Mouse (Mus musculus) midbrain, embryonic 16.5 days (tissue): ENCODE data around the gene Adamts5. TPM values are rescaled to one million over a fixed set of nuclear protein-coding genes. Genes with fewer than 3 reads are reported as not detected.
A peak's percentile ranks its signal among the peaks of the same experiment; 100 is the strongest.

Source experiments
- ATAC-seq: fragments of 200-750 bp; cut with Nextera tagmentation; 2 replicates; pipeline ENCODE4 v1.8.0; 2017; ENCODE audit warnings: moderate TSS enrichment
- H3K27ac ChIP-seq: fragments of 300-500 bp; sonication (generic); 2 replicates; pipeline ENCODE4 v1.5.1; 2014; ENCODE audit warnings: mild to moderate bottlenecking, low read length, mixed read lengths
- H3K27me3 ChIP-seq: fragments of 300-500 bp; sonication (generic); 2 replicates; pipeline ENCODE4 v1.6.1; 2014; ENCODE audit warnings: low read depth, low read length, mixed read lengths; ENCODE audit not compliant: control insufficient read depth, insufficient read depth
- H3K36me3 ChIP-seq: fragments of 300-500 bp; sonication (generic); 2 replicates; pipeline ENCODE4 v1.6.1; 2014; ENCODE audit warnings: mild to moderate bottlenecking, low read length, moderate library complexity, mixed read lengths; ENCODE audit not compliant: control insufficient read depth, insufficient read depth
- H3K4me1 ChIP-seq: fragments of 300-500 bp; sonication (generic); 2 replicates; pipeline ENCODE4 v1.6.1; 2014; ENCODE audit warnings: mild to moderate bottlenecking, low read length, mixed read lengths; ENCODE audit not compliant: control insufficient read depth, insufficient read depth
- H3K4me2 ChIP-seq: fragments of 300-500 bp; sonication (generic); 2 replicates; pipeline ENCODE4 v1.6.1; 2014; ENCODE audit warnings: mild to moderate bottlenecking, low read length, mixed read lengths
- H3K4me3 ChIP-seq: fragments of 300-500 bp; sonication (generic); 2 replicates; pipeline ENCODE4 v1.5.1; 2014; ENCODE audit warnings: low read depth, mild to moderate bottlenecking, low read length, moderate library complexity, mixed read lengths
- H3K9ac ChIP-seq: fragments of 300-500 bp; sonication (generic); 2 replicates; pipeline ENCODE4 v1.6.1; 2014; ENCODE audit warnings: low read depth, low read length, mixed read lengths
- H3K9me3 ChIP-seq: fragments of 300-500 bp; sonication (generic); replicated peaks from 2 replicates; pipeline ENCODE4 v1.6.1; 2014; ENCODE audit warnings: mild to moderate bottlenecking, low read length, mixed read lengths; ENCODE audit not compliant: control insufficient read depth, poor library complexity, severe bottlenecking
- WGBS: fragments of 180-500 bp; shearing (Covaris S2); extraction: QIAGEN DNeasy Blood & Tissue Kit; methylation state at CpG from one replicate; pipeline ENCODE4 v1.1.7; 2014; 5-methylcytosine and 5-hydroxymethylcytosine counted together
- polyA plus RNA-seq: library from polyadenylated mRNA; unstranded; fragments of >200 nt; fragmentation: Nextera tagmentation; extraction: Ambion mirVana; gene quantifications from 2 replicates; pipeline ENCODE4 v1.2.1, GENCODE M21; 2015

Adamts5 gene
- polyA plus RNA-seq: 2.1 and 2.4 TPM in 2 replicates

- 6% methylated on average over 13 of the region's 13 CpGs for WGBS
- Histone ChIP-seq H3K27ac (peak within 1 kb of the TSS; percentile 70), H3K36me3 (no peaks in the 10 kb centered on the region), H3K9ac (peak within 1 kb of the TSS; percentile 75), H3K27me3 (no peaks in the 10 kb centered on the region; the same call in 1 of the 2 replicates), H3K9me3 (no peaks in the 10 kb centered on the region), H3K4me3 (peak within 1 kb of the TSS; percentile 73), H3K4me2 (peak within 1 kb of the TSS; percentile 95), H3K4me1 (peaks cover 9% of the 10 kb centered on the region)
- peak; percentile 14; the same call in 1 of the 2 replicates for ATAC-seq
Measured at GRCm38 (mm10) chr16:85901581-85901910, at the start of gene Adamts5. TSS of gene Adamts5 (minus strand) at chr16:85901828.

DNA sequence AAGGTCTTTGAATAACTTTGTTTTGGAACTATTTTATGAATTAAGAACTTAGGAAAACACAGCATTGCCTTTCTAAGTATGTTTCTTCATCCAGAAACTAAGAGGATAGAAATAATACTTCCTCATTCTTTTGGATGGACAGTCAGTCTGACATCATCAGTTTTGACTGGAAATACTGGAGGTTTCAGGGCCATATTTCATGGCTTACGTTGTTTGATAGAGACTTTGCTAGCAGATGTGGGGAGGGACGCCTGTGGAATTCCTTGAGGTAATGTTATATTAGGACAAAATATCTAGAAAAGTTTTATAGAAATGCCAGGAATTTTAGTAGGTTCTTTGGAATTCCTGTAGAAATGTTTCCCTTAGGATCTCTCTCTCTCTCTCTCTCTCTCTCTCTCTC is 48.7 kb upstream of the Adamts5 start:
- no peaks in the 10 kb centered on the region for H3K36me3 ChIP-seq
- 92% methylated on average over 2 of the region's 2 CpGs for WGBS
- H3K27me3 ChIP-seq: no peaks in the 10 kb centered on the region
- H3K4me1 ChIP-seq: no peaks in the 10 kb centered on the region
- H3K4me2 ChIP-seq: no peak overlapping the region
- H3K27ac ChIP-seq: no peak overlapping the region
- no peak for ATAC-seq
- H3K9me3 ChIP-seq: no peaks in the 10 kb centered on the region
- no peak overlapping the region for H3K9ac ChIP-seq
- H3K4me3 ChIP-seq: no peak overlapping the region

DNA sequence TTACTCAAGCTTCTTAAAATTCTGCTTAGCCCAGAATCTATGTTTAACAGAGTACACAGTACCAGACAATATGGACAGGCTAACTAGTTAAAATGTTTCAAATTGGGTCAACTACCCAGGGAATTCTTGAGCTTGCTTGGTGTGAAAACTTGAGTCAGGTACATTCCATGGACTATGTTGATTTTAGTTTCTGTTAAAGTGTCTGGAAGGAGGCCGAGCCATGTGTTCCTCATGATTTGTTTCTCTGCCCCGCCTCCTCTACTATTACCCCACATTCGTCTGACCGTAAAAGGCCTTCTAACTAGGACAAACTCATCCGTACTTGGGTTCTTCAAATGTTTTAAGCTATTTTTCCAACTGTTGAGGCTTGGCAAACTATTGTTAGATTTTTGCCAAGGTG is 24.4 kb upstream of the Adamts5 start:
- Histone ChIP-seq H3K27ac (no peak overlapping the region), H3K4me3 (no peak overlapping the region), H3K9ac (no peak overlapping the region), H3K9me3 (no peaks in the 10 kb centered on the region), H3K4me1 (no peaks in the 10 kb centered on the region), H3K36me3 (no peaks in the 10 kb centered on the region), H3K4me2 (no peak overlapping the region), H3K27me3 (no peaks in the 10 kb centered on the region)
- ATAC-seq: no peak
- 95% methylated on average over 5 of the region's 5 CpGs for WGBS

GRCm38 (mm10) chr16:85922454-85922853 is 20.8 kb upstream of the Adamts5 start:
- Histone ChIP-seq H3K9ac (no peak overlapping the region), H3K27ac (no peak overlapping the region), H3K4me1 (no peaks in the 10 kb centered on the region), H3K9me3 (no peaks in the 10 kb centered on the region), H3K4me3 (no peak overlapping the region), H3K27me3 (no peaks in the 10 kb centered on the region), H3K4me2 (no peak overlapping the region), H3K36me3 (no peaks in the 10 kb centered on the region)
- WGBS: 96% methylated on average over 1 of the region's 1 CpGs
- no peak for ATAC-seq

DNA sequence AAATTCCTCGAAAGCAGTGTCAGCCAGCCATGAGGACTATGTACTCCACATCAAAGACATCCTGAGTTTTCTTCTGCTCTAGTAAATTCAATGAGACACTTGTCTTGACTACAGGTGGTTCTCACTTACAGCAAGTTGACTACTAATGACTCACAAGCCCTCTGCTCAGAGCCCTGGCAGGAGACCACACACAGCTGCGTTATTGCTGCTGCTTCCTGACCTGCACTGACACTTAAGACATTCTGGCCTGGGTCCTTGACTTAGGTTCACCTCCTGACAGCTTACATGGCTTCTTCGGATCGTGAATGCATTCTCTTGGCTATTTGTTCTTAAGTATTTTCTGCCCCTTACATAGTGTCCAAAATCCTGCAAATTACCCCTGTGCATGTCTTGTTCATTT is 18.5 kb upstream of the Adamts5 start:
- no peak for ATAC-seq
- Histone ChIP-seq H3K9me3 (no peaks in the 10 kb centered on the region), H3K4me2 (no peak overlapping the region), H3K4me1 (no peaks in the 10 kb centered on the region), H3K4me3 (no peak overlapping the region), H3K9ac (no peak overlapping the region), H3K36me3 (no peaks in the 10 kb centered on the region), H3K27ac (no peak overlapping the region), H3K27me3 (no peaks in the 10 kb centered on the region)
- 85% methylated on average over 4 of the region's 4 CpGs for WGBS

- under 1% methylated on average over 51 of the region's 51 CpGs for WGBS
- peak overlapping the region; percentile 75 for H3K9ac ChIP-seq
- peak overlapping the region; percentile 95 for H3K4me2 ChIP-seq
- H3K36me3 ChIP-seq: no peaks in the 10 kb centered on the region
- H3K4me3 ChIP-seq: peak overlapping the region; percentile 73
- no peaks in the 10 kb centered on the region; the same call in 1 of the 2 replicates for H3K27me3 ChIP-seq
- peak; percentile 72 for ATAC-seq
- peaks cover 9% of the 10 kb centered on the region for H3K4me1 ChIP-seq
- H3K9me3 ChIP-seq: no peaks in the 10 kb centered on the region
- H3K27ac ChIP-seq: peak overlapping the region; percentile 70
Measured at GRCm38 (mm10) chr16:85900702-85901580, 687 bp downstream of the Adamts5 start.

GRCm38 (mm10) chr16:85899790-85900587 is 1.6 kb downstream of the Adamts5 start:
- H3K27ac ChIP-seq: no peak overlapping the region
- peak overlapping the region; percentile 70 for H3K9ac ChIP-seq
- no peaks in the 10 kb centered on the region for H3K36me3 ChIP-seq
- under 1% methylated on average over 45 of the region's 45 CpGs for WGBS
- no peaks in the 10 kb centered on the region; the same call in 1 of the 2 replicates for H3K27me3 ChIP-seq
- H3K4me1 ChIP-seq: peaks cover 9% of the 10 kb centered on the region
- peak; percentile 83 for ATAC-seq
- H3K4me2 ChIP-seq: peak overlapping the region; percentile 95
- H3K4me3 ChIP-seq: peak overlapping the region; percentile 73
- no peaks in the 10 kb centered on the region for H3K9me3 ChIP-seq

- peak; percentile 64 for ATAC-seq
- 18% methylated on average over 25 of the region's 25 CpGs for WGBS
- peaks cover 9% of the 10 kb centered on the region for H3K4me1 ChIP-seq
- H3K27ac ChIP-seq: no peak overlapping the region
- H3K4me2 ChIP-seq: peak overlapping the region; percentile 95
- H3K36me3 ChIP-seq: no peaks in the 10 kb centered on the region
- no peaks in the 10 kb centered on the region; the same call in 1 of the 2 replicates for H3K27me3 ChIP-seq
- peak overlapping the region; percentile 70 for H3K9ac ChIP-seq
- H3K4me3 ChIP-seq: peak overlapping the region; percentile 73
- H3K9me3 ChIP-seq: no peaks in the 10 kb centered on the region
Measured at GRCm38 (mm10) chr16:85899301-85899721, 2.3 kb downstream of the Adamts5 start.
